Mouse (Mus musculus): ENCODE results near the gene Pxdn. TPM values are rescaled to one million over a fixed set of nuclear protein-coding genes. Genes with fewer than 3 reads are reported as not detected.

The Pxdn gene
- total RNA-seq, 2 experiments from 2014 or later: not detected

DNA sequence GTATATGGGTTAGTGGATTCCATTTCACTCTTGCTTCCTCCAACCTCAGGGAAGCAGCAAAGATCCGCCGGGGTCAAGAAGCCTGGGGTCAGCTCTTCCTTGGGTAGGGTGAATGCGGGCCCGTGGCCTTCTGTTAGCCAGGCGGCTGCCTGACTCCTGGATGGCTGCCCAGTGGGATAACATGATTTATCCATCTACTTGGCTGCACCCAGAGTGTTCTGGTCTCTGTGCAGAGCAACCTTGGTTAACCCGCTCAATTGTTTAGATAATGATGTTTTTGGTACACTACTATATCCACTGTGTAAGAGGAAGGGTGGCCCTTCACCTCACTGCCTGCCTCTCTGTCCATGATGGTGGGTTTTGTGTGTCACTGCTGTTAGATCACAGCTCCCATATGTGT lies 14.7 kb downstream of the Pxdn start:
- ATAC-seq (ENCODE audit: poor library complexity, severe bottlenecking): no peak

DNA sequence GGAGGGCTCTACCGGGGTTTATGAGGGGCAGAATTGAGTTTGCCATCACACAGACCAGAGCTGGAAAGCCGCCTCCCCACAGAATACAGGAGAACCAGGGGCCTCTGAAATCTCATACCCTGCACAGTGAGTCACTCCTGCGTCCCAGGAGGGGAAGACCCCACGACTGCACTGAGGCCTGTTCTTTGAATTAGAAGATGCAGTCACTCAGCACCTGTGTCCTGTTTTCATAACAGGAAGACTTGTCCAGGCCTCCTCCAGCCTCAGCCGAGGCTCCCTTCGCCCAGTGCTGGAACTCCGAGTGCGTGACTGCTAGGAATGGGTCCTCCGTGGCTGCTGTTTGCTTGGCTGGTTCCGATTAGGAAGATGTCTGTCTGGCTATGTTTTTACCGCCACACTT lies 16.6 kb downstream of the Pxdn start:
- no peak for ATAC-seq (ENCODE audit: poor library complexity, severe bottlenecking)

DNA sequence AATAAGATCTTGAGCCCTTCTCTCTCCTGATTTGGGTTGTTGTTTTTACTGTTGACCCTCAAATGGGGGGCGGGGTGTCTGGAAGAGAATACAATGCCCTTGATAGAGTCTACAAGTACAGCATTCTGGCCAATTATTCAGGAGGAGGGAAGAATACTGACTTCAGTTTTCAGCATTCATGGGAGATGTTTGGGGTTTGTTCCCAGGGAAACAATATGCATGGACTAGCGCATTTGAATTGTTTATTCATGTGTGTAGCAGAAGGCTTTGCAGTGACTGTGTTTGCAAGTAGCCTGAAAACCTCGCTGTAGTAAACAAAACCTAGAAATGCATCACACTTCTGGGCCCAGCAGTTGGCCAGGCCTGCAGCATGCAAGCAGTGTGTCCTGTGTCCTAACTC lies 17.1 kb downstream of the Pxdn start:
- ATAC-seq (ENCODE audit: poor library complexity, severe bottlenecking): no peak

DNA sequence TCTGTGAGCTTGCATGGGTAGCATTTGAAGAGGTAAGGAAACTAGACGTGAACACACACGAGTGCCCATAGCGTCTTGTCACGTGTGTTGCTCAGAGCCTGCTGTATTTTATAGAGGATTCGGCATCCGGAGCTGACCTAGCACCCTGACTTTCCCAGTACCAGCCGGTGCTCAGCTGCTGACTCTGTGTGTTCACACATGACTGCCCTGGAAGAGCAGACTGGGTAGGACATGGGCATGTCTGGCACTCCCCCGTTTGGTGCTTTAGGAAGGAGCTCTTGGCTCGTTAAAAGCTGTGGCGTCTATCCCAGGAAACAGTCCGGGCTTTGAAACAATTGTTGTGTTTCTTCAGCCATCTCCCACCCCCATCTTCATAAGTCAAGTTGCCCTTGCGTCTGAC lies 19.6 kb downstream of the Pxdn start:
- ATAC-seq (ENCODE audit: poor library complexity, severe bottlenecking): no peak

DNA sequence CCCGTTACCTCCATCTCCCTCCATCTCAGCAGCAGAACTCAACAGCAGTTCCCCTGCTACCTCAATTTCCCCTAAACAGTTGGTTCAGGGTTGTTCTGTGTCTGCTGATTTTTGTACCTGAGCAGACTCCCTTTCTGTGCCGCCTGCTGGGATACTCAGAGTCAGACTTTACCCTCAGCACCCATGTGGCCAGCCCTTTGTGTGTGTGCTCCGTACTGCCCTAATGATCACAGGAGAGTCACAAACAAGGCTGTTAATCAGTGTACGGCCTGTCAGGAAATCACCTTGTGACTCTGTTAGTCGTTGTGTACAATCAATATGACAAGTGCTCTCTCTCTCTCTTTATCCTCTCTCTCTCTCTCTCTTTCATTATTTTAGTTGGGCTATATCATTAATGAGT lies 21.2 kb downstream of the Pxdn start:
- ATAC-seq (ENCODE audit: poor library complexity, severe bottlenecking): no peak

DNA sequence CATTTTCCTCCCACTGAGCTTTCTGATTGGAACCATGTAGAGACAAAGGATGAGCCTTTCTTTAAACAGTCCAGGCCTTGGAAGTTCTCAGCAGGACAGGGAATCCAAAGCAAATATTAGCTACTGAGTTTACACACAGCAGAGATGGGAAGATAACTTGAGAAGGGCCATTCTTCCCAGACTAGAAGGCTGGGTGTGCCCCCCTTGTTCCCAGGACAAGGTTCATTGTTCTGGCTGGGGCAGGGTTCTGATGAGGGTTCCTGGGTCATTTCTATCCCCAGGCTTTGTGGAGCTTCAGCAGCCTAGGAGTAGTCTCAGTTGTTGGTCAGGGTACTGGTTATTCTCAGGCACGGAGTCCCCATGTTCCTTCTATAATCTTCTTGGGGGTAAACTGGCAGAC lies 23.6 kb downstream of the Pxdn start:
- no peak for ATAC-seq (ENCODE audit: poor library complexity, severe bottlenecking)

DNA sequence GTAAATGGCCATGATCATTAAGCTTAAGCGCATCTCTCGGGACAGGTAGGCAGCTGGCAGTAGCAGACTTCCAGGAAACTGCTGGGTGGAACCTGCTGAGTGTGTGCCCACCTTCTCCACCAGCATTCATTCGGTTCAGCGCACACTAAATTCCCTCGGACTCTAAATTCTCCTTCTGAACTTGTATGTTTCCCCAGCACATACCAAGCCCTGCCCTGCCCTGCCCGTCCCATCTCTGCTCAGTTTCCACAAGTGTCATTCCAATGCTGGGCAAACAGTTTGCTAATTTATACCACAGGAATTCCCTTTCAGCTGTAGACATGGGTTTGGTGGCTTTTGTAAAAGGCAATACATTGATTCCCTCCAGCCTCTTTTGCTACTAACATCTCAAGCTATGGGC lies 27.6 kb downstream of the Pxdn start:
- ATAC-seq (ENCODE audit: poor library complexity, severe bottlenecking): no peak

DNA sequence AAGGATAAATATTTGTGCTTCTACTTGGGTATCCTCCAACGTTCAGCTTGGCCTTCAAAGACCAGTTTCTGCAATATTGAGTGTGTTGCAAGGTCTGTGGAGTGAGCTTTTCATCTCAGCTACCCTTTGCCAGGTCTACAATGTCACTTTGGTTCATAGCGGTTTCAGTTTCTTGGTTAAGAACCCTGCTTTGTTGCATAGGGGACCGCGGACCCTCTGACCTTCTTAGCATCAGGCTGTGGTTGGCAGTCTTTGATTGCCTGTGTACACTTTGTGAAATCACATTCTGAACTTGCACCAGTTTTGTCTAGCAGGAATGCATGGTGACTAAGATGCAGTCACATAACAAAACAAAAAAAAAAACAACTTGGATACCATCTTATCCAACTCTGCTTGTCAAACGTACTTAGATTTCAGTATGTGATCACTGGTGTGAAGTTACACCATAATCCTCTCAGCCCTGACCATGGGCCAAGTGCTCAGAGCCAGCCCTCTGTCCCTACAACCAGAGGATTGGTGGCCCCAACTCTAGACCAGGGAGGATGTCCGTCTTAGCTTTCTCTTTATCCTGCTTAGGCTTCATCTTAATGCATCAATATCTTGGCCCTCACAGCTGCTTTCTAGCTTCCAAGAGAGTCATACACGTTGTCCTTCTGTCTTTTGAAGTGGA lies 34.5 kb downstream of the Pxdn start:
- ATAC-seq (ENCODE audit: poor library complexity, severe bottlenecking): no peak

DNA sequence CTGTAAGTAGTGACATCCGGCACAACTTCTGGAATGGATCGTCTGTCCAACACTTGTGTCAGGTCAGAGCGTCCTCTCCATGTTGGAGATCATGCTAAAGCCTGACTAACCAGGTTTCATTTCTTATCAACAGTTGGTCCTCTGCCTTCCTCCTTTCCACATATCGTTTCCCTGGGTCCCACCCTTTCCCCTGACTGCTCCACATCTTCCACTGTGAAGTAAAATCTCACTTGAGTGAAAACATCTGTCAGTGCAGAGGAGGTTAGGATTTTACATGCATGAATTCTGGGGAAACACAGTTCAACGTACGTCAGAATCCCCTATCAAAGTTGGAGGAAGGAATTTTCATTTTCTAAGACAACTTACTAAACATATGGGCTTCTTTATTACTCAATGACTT lies 35.1 kb downstream of the Pxdn start:
- no peak for ATAC-seq (ENCODE audit: poor library complexity, severe bottlenecking)

DNA sequence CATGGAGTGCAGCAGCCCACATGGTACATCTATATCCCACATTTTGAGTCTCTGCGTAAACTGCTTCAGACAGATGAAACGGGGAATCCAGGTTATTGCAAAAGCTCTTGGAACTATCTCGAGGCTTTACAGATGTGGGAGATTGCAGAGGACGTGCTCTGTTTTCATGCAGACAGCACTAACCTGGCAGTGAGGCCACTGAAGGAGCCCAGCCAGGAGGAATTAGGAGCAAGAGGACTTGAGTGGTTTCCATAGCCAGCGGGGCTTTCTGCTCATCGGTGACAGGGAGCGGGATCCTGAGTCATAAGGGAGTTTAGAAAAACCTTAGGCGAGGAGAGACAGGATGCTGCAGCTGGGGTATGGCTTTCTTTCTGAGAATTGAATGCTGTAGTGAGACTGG lies 42.7 kb downstream of the Pxdn start:
- ATAC-seq (ENCODE audit: poor library complexity, severe bottlenecking): no peak

DNA sequence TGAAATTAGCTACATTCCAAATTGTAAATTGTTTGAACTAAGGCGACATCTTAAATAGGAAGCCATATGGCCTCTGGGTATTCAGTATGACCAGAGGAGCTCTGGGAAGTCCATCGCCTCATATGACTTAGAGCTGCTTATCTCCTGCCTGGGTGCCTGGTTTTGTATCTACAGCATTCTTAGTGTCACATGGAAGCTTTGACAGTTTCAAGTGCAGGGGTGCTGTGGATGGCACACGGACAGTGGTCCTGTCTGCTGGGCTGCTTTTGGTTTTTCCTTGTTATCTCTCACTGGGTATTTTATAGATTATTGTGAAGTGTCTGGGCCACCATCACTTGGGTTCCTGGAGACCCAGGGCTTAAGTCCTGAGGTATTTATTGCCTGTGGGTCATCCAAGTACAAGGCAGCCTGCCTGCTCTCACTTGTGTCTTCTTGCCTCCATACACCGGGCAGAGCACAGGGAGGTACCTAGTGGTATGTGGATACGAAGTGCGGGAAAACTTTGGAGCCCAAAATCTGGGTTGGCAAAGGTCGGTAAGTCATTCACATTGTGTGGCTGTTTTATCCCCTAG lies 44.4 kb downstream of the Pxdn start:
- ATAC-seq (ENCODE audit: poor library complexity, severe bottlenecking): no peak

DNA sequence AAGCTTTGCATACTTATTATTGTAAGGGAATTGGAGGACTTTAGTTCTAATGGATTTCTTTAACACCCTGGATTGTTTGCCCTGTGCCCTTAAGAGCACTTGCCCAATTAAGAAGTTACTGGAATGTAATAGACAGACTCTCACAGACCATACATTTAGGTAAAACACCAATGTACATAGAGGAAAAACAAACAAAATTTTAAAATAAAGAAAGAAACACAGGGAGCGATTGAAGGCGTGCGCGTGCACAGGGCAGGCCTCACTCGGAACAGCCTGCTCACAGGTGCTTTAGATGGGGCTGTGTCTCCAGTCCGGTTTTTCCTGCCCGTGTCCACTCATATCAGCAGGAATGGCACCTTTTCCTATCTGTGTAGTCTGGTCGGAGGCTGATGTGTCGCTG lies 45.8 kb downstream of the Pxdn start:
- ATAC-seq (ENCODE audit: poor library complexity, severe bottlenecking): no peak

DNA sequence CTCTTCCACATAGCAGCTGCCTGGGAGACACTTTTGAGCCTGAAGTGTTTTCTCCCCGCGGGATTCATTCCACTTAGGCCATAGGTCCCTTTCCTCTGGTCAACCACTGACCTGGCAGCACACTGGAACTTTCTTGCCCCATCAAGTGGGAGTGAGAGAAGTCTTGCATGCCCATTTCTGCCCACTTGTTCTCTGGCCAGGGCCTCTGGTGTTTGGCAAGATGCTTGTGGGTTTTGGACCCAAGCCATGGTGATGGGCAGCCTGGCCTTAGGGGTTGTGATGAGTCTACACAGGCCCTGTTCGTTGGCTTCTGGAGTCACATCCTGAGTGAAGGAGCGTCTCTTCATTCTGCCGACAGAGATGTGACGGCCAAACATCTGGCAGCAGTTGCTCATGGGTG lies 47.7 kb downstream of the Pxdn start:
- no peak for ATAC-seq (ENCODE audit: poor library complexity, severe bottlenecking)

DNA sequence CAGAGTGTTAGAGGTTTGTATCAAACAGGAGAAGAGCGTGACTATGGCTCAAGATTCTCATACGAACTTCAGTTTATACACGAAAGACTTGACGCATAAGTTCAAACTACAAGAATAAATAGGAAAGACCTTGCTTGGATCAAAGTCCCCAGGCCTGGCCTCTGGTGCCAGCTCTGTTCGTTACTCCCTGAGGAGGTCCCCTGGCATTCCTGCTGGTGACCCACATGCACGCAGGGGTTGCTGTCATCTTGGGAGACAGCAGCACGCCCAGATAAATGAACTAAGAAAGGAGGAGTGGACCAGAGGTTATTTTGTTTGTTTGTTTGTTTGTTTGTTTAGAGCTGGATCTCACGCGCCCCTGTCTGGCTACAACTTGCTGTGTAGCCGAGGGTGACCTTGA lies 48.8 kb downstream of the Pxdn start:
- ATAC-seq (ENCODE audit: poor library complexity, severe bottlenecking): no peak

DNA sequence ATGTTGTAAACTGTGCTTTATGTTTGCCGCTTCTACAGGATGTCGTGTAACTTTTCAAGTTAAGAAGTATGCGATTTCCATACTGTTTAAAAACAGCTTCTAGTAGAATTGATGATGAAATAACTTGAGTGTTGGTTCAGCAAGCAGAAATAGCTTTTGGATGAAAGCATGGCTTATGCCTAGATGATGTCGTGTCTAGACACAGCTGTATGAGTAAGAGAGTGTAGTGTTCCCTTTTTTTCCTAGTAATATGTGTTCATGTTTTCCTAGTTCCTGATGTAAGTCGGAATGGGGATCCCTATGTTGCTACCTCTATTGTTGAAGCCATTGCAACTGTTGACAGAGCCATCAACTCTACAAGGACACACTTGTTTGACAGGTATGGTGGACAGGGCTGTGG lies 61.5 kb downstream of the Pxdn start:
- ATAC-seq (ENCODE audit: poor library complexity, severe bottlenecking): no peak

DNA sequence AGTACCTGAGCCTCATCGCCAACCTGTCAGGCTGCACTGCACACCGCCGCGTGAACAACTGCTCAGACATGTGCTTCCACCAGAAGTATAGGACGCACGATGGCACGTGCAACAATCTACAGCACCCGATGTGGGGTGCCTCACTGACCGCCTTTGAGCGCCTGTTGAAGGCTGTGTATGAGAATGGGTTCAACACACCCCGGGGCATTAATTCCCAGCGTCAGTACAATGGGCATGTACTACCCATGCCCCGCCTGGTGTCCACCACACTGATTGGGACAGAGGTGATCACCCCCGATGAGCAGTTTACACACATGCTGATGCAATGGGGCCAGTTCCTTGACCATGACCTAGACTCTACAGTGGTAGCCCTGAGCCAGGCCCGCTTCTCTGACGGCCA lies 64.5 kb downstream of the Pxdn start:
- no peak for ATAC-seq (ENCODE audit: poor library complexity, severe bottlenecking)

DNA sequence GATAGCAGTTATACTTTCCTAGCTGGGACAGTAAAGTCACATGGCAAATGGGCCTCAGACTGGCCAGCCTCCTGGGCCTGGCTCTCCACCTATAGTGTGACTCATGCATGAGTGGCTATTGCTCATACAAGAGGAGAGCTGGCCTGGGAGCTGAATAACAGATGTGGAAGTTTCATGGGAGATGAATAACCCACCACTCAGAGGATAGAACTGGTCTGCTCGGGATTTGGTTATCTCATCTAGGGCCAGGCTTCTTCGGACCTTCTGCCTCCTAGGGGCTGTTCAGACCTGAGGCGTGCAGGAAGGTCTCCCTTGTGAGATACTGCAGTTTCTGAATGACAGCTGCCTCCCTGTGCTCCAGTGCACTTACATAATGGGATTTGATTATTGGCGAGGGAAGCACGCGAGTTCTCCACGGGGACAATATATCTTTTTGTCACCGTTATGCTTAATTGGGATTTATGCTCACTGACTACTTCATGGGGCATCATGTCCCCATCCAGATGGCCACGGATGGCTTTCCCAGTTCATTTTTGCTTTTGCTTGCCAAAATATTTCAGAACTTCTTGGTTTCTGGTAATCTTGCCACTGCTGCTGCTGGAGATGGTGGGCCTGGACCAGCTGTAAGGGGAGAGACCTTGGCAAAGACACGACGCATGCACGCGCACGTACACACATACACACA lies 66.4 kb downstream of the Pxdn start:
- no peak for ATAC-seq (ENCODE audit: poor library complexity, severe bottlenecking)

DNA sequence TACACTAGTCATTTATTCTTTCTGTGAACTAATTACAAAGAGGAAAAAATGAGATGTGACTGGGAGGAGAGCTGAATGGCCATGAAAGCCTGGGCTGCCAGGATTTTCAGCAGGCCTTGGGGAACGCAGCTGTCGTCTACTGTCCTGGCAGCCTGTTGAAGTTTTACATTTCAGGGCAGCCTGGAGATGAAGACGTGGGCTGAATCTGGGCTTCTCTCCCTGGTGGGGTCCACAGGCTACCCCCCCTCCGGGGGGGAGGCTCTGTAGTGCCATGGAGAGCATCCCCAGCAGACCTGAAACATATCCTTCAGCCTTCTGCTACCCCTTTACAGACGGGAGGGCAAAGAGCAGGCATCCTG lies 66.9 kb downstream of the Pxdn start:
- ATAC-seq (ENCODE audit: poor library complexity, severe bottlenecking): no peak

DNA sequence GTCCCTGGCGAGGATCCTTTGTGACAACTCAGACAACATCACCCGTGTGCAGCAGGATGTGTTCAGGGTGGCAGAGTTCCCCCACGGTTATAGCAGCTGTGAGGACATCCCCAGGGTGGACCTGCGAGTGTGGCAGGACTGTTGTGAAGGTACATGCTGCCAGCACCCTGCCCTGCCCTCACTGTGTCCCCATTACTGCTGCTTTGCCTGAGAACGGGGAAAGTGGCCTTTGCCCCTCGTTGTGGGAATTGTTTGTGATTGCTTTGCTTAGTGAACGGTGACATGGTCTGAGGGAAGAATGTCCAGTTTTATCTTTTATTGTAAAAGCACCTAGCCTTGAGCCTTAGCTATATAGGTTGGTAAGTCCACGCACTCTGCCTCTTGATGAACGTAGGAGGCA lies 69.2 kb downstream of the Pxdn start:
- no peak for ATAC-seq (ENCODE audit: poor library complexity, severe bottlenecking)

DNA sequence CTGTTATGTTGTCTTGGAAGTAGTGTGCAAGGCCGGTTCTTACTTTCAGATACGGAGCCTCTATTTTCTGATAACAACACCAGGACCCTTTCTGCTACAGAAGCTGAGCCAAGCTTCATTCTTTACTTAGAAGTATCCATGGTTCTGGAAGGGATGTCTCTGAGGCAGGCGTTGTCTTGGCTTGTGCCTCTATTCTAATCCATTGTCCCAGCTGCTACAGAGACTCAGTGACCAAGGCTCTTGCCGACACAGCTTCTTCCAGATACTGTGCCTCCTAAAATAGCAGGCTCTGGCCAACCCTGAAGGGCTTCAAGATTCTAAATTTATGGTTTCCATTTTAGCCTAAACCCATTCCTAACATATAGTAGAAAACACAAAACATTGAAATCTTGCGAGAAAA lies 71.3 kb downstream of the Pxdn start:
- no peak for ATAC-seq (ENCODE audit: poor library complexity, severe bottlenecking)

DNA sequence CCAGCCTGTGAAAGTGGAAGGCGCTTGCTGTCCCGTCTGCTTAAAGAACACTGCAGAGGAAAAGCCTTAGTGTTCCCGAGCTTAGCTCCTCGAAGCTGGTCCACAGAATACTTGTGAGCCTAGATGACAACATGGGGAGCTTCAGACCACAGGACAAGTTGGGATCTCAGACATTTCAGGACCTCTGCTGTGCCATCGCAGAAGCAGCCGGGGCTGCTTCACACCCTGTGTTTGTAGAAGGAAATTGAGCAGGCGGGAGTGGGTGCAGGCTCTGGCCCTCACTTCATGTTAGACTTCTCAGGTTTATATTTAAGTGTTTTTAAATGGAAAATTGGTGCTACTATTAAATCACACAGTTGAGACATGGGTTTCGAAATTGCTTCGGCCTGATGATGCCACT lies 78.1 kb downstream of the Pxdn start:
- no peak for ATAC-seq (ENCODE audit: poor library complexity, severe bottlenecking)

DNA sequence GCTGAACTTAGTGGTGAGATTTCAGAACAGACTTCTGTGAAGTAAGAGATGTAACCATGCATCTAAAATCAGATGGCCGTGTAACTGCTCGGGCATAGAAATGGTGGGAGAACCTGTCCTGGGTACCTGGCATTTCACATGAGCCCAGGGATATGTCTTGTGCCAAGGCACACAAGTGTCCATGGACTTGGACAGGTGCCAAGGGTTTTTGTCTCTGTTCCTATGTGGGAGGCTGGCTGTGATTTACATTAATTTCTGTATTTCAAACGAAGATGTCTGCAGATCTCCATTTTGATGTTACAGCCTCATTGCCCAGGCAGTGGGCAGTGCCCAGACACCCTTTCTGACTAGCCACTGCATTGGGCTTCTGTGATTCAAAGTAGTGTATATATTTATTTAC lies 79.7 kb downstream of the Pxdn start:
- ATAC-seq (ENCODE audit: poor library complexity, severe bottlenecking): no peak

DNA sequence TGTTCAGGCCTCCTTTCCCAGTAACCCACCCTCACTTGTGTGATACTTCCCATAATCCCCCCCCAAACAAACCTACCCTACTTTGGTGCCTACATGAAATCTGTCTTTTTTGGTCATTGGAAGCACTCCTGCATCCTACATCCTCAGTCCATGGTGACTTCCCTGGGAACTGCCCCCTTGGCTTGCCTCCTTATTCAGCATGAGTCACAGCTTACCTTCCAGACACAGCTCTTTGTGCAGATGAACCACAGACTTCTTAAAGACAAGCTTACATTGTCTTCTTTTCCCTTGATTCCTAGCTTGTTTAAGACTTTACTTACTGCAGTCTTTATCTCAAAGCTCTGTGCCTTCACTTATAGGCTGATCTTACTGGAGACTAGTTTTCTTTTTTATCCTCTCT lies 83.0 kb downstream of the Pxdn start:
- ATAC-seq (ENCODE audit: poor library complexity, severe bottlenecking): no peak
